Mouse (Mus musculus) inflammation-experienced regulatory T-cells, adult 6 months (primary cell): ENCODE data around the gene Slc39a13. TPM values are rescaled to one million over a fixed set of nuclear protein-coding genes. Genes with fewer than 3 reads are reported as not detected.

Source experiments
- ATAC-seq: one replicate; pipeline ENCODE4 v1.8.0; 2017
- polyA plus RNA-seq, 3 experiments: library from polyadenylated mRNA; unstranded; fragments of 100-300 nt; shearing (Covaris generic); gene quantifications; one replicate each; pipeline ENCODE4 v1.2.1; 2017

Slc39a13 gene
- polyA plus RNA-seq, 3 experiments from 2014 or later = 18.5 to 28.5 (median 23.3) TPM

DNA sequence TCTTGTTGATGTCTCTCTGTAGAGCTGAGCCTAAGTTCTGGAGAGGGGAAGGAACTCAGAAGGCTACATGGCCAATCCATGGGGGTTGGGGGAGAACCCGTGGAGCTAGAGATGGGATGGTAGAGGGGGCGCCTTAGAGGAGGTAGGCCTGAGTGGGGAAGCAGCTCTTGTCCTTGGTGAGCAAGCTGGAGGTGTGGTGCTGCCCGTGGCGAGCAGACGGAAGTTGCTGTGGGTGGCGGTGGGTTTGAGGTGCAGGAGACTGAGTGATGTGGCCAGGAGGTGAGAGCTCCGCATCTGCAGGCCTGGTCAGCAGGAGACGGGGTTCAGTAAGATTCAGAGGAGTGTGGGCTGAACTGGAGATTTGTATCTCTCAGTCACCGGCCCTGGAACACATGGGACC, 17.2 kb upstream of the Slc39a13 start:
- no peak for ATAC-seq

DNA sequence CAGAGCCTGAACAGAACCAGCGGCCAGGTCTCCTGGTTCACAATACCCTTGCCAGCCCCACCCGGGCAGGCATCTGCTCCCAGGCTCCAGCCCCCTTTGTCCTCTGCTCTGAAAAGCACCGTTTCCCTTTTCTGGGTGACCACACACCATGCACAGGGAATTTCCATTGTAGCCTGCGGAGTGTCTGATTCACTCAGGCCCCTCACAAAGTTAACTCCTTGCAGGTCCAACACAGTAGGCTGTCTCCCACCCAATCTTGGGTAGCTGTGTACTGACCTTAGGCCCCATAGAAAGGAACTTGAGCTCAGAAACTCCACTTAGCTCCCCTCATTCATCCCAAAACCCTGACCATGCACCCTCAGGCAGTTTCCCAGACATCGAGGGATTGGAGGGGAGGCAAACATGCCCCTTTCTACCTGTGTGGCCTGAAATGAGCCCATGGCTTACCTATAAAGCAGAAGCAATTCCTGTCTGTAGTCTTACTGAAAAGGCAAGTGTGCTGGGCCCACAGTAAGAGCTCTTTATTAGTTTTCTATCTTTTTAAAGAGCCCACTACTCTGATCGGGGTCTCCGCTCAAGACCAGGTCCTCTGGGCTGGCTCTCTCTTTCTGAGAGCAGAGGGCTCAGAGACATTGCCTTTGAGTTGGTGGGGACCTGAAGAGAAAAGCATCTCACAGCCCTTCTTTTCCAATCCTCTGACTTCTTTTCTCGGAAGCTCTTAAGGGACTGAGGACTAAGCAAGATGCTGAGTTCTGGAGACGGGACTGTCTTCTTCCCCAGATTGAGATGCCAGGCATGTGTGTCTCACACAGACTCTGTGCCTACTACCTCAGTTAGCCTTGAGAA, 16.4 kb upstream of the Slc39a13 start:
- no peak for ATAC-seq

DNA sequence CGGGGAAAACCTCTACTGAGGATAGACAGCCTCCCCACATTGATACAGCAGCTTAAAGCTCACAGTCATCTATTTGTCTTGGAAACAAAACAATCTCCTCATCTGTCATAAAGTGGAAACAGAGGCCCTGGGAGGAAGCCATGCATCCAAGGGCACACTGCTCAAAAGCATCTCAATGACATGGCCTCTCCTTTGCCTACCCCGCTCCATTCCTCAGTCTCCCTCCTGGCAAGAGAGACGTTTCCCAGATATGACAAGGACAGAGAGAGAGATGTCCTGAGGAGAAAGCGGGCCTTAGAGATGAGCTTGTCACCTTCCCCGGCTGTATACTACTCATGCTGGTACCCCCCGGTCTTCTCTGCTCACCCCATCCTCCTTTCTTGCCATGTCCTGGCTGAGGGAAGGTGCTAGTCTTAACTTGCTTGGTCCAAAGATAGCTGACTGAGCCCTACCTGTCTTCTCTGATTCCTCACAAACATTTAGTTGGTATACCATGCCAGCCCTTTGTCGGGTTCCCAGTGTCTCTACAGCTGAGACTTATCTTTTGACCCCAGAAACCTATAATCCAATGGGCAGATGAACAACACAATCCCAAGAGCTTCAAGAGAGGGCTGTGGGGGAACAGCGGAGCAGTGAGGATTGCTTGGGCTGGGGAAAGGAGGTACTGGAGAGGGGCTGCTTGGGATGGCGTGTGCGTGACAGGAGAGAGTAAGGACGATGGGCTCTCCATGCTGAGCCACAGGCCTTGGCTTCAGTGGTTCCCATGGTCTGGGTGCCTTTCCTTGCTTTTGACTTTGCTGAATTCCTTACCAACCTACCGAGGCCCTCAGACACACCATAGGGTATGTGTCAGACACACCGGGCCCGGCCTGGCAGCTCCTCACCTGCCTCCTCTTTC, 15.5 kb upstream of the Slc39a13 start:
- no peak for ATAC-seq

DNA sequence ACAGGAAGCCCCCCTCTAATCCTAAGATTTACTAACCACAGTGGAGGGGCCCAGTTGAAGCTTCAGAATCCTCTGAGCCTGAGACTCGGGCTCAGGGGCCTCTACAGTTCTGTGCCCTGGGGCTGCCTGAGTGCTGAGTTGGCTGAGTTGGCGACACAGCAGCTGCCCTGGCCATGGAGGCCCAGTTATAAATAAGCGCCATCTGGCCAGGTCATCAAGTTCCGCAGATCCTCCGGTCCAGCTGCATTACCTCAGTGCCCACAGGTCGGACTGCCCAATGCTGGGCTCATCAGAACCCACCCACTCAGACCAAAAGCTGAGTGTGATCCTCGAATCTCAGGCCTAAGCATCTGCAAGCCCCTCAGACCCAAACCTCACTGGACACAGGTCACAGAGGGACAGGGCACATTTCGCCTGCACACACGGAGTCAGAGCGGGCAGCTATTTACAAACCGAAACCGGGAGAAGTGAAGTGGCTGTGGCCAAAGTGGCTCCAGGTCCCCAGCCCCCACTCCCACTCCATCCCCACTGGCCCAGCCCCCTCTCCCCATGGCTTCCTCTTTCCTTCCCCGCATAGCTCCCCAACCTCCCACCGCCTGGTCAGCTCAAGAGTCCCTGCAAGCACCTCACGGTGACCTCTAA, 14.1 kb upstream of the Slc39a13 start:
- no peak for ATAC-seq

DNA sequence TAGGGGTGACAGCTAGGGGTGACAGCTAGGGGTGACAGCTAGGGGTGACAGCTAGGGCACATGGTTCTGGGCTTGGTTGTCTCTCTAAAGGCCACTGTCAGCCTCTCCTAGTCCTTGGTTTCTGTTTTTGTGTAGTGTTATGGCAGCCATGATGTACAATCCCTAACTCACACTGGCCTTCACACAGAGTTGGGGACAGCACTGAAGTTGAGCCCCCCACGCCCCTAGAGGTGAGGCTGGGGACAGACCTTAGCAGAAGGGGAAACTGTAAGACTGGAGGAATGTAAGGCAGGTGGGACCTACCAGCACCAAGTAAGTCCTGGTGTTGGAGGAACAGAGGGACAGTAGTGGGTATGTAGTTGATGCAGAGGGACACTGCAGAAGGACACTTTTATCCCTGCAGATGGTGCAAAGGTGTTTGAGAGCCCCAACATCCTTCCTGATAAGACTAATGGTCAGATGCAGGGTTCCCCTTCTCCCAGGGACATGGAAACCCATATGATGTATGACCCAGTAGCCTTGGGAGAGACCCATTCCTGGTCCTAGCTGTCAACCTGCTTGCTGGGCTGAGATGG, 13.2 kb upstream of the Slc39a13 start:
- ATAC-seq = no peak

DNA sequence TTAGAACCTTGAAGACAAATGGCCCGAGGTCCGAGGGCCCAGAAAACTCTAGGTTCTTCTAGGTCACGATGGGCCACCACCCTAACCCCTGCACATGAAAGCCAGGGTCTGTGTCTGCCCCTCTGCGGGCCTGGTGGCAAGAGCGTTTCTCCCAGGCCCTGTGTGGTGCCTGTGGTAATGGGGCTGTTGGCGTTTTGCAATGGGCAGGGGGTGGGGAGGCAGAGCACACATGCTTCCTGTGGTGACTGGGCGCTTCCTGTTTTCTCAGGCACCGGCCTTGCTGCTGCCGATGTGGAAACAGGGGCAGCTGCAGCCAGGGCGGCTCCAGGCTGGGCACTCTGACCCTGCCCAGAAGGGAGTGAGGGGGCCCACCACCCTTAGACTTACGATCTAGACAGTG, 12.6 kb upstream of the Slc39a13 start:
- peak; percentile 78 for ATAC-seq

DNA sequence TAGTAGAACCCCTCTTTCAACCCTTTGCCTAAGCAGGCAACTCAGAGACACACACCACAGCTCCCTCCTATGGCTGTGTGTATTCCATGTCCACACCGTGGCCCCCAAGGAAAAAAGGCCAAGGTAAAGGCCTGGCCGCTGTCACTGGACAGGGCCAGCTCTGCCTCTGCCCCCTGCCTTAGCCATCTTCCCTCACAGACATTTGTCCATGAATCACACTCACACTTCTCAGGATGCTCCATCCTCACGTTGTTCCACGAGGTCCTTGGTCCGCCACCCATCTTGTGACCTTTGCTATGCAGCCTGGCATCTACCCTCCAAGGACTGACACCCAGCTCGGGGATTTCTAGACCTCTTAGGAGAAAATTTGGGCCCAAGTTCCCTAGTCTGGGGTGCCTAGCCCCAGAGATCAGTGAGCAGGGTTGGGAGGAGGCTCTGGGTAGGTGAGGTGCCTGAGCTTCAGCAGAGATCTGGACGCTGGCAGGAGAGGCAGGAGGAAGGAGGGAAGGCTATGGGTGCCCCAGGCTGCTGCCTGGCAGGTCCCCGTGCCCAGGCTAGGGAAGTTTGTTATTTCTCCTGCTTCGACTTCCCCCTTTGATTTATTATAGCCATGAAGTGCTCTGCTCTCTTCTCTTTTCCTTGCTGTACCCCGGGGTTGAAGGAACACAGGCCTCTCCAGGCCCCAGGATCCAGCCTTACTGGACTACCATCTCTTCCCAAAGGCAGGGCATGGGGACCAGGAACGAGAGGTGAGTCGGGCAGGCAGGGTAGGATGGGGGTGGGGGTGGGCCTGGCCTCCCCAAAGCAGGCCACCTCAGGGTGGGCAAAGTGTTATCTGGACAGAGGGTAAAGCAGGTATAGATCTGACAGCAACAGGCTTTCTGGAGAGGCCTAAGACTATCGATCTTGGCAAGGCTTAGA, 11.8 kb upstream of the Slc39a13 start, which contains the start of gene Spi1:
Gene Spi1 (plus strand): TSS at position 616 of the 921 bp plus-strand sequence.
- ATAC-seq = no peak

DNA sequence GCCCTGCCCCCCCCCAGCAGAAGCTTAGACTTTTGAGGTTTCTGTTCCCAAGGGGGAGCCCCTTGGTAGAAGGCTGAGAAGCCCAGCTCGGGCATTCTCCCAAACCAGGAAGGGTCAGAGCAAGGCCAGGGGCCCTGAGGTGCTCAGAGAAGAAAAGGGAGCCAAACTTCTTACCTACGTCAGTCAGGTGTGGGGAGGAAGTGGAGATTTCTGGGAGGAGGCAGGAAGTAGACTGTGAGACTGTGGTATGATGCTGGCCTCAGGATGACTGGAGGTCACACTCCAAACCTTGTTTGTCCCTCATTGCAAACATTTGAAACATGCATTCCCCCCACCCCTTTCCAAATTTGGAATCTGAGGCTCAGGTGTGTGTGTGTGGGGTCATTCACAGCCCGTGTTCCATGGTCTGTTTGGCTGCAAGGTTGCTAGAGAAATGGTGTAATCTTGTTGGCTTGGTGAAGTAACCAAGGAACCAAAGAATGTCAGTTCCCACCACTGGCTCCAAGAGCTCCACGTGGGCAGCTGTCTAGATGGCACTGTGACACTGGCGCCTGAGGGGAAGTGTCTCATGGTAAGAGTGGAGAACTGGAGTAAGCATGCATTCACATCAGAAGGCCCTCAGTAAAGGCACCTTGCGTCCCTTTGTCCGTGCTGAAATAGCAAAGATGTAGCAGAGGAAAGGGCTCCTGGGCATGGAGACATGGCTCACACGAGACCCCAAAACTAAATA, 10.7 kb upstream of the Slc39a13 start:
- peak; percentile 76 for ATAC-seq

DNA sequence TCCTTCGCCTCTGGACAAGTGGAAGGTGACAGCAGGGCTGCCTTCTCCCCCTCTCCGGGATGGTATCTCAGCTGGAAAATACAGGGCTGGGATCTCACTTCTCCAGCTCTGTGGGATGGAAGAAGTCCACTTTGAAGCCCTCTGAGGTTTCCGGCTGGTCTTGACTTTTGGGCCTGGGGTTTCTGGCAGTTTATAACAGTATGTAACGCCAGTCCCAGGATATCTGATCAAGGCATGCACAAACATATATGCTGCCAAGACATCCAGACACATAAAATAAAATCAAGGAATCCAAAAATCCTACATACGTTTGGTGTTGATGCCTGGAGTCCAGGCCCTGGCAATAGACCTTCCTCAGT, 8.8 kb upstream of the Slc39a13 start:
- ATAC-seq = no peak

DNA sequence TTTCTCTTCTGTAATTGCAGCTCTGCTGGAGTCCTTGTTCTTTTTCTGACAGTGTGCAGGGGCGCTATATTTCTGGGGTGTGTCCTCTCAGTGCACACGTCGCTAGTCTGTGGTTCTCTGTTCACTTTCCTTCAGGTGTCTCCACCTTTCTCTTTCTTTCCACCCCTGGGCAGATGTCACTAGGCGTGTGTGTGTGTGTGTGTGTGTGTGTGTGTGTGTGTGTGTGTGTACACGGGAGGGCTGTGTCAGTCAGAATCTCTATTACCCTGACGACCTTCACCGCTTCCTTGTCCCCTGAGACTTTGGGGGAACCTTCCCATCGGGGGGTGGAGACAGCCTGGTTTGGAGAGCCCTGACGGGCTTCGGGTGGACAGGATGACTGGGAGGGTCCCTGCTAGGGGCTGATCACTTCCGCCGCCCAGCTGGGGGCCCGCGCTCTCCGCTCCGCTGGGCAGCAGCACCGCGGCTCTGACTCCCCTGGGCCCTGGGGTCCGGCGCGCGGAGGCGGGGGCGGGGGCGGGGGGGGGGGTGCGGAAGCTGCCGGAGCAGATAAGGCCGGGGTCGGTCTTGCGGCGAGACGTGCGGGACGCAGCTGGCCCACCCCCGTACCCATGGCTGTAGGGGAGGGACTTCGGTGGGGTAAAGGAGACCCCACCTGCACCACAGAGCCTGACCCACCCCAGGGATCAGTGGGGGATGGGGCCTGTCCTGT, 8.3 kb upstream of the Slc39a13 start:
- peak; percentile 27 for ATAC-seq

DNA sequence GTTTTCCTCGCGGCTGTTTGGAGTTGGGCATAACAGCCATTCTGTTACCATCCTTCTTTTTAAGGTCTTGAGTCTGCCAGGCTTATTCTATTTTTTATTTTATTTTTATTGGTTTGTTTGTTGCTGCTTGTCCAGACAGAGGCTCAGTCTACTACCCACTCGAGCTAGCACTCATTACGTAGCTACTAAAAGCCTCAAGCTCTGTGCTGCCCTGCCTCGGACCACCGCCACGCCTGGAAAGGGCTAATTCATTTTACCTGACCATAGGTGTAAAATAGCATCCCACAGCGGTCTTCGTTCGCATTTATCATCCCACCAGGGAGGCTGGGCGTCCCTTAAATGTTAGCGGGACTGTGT, 7.7 kb upstream of the Slc39a13 start:
- ATAC-seq = no peak

DNA sequence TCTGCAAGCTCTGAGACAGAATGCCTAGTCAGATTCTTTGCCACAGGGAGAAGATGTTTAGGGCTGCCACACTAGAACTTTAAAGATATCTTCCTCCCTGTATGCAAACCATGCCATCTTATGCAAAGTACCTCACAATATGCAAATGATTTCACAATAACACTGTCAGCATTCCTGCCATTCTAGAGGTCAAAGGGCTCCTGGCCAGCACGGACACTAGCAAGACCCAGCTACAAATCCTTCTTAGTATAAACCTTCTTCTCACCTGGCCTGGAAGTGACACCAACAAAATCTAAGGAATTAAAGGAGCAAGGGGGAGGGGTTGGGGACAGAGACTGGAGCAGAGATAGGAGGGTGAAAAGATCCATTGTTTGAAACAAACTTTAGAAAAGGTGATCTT, 1.9 kb upstream of the Slc39a13 start:
- no peak for ATAC-seq

DNA sequence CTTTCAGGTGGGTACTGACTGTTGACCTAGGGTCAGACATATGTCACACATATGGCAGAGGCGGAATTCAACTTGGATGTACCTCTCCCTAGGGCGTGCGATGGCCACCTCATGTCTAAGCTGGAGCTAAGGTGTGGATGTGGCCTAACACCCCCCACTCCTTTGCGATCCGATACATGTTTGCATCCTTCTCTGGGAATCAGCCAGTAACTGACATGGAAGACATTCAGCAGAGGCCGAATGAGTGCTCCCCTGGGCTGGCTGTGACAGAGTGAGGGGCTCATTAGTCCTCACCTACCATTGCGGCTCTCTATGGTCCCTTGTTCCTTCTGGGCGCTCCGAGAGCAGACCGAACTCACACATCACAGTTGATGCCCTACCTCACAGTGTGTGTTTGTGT, 842 bp upstream of the Slc39a13 start:
- ATAC-seq = no peak

DNA sequence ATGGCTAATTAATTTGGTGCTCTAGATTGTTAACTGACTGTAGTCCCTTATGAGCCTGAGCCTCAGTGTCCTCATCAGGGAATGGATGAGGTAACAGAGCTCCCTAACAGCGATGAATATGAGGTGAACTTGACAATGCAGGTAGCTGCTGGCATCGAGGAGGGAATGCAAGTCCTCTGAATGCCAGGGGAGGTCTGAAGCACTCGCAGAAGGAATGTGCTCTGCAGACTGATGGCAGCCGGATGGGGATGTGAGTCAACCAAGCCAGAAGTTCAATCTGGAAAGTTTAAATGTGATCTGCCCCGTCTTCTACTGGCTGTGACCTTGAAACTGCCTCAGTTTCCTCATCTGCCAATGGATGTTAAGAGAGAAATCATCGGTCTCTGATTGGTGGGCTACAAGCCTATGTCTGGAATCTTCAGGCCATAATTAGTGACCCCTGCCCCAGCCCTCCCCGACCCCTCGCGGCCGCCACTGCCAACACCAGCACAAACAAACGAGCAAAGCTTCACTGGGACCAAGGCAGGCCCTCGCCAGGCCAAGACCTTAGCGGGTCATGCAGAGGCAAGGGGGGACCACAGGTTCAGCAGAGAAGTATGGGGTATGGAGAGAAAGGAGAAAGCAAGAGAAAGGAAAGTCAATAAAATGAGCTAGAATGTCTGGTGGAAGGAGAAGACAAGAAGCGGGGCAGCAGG, 764 bp downstream of the Slc39a13 start:
- ATAC-seq = no peak

DNA sequence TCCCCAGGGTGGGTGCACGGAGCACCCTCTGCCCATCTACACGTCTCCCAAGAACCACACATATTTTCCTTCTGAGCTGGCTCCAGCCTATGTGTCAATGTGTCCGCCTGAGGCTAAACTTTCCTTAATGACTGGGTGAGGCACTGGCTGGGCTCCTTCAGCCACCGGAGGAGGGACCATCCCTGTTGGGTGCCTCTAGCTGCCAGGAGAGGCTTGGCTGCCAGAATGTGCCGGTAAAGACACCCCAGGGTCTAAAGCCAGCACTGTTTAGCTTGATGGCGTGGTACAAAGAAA, 1.4 kb downstream of the Slc39a13 start:
- ATAC-seq = no peak

DNA sequence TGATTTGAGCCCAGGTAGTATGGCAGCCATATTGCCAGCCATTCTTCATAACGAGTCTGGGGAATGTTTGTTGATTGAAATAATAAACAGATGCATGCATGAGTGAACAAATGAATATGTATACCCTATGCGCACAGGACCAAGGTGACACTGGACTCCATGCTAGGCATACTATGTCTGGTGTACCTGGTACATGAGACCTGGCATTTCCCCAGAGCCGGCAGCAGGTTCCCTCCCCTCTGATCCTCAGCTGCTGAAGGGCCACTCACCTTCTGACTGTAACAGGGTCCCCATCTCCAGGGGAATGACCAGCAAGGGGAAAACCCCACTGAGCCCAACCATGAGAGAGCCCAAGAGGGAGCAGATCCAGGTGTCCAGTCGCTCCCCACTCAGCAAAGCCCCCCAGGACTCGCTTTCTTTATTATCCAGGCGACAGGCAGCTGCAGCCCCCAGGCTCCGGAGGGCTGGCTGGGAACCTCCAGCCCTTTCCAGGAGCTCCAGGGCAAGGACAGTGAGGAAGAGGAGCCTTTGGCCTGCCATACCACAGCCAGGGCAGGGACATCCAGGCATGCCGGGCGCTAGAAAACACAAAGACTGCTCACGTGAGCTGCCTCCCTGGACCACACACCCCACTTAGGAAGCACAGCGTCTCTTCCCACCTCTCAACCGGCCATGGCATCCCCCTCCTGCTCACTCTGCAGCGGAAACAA, 1.9 kb downstream of the Slc39a13 start:
- no peak for ATAC-seq

DNA sequence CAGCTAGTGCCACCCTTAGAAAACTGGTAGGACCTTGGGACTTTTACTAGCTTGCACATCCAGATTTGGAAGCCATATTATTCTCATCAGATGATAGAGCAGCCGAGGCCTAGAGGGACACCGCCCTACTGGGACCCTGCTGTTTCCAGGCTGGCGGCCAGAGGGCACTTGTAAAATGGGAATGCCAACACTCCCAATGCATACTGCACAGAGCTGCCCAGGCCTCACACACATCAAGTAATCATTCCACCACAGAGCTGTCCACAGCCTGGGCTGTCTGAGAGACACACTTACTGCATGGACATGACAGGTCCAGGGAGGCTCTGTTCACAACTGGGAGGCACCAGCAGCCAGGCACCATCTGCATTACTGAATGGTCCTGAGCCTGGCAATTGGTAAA, 3.8 kb downstream of the Slc39a13 start:
- ATAC-seq = no peak

DNA sequence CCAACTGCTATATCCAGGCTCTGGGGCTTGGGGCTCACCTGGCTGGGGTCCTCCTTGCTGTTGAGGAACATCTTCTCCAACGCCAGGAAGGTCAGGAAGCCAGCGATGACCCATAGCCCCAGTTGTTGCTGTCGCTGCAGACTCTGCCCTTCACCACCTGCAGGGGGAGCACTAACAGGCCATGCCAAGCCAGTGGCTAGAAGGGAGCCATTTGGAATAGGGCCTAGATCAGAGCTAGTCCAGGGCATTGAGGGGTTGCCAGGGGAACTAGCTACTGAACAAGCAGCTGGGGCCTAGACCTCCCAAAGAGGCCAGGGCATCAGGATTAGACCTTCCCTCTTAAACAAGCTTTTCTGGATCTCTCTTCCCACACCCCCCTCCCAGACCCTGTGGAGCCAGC, 4.7 kb downstream of the Slc39a13 start:
- ATAC-seq = no peak

DNA sequence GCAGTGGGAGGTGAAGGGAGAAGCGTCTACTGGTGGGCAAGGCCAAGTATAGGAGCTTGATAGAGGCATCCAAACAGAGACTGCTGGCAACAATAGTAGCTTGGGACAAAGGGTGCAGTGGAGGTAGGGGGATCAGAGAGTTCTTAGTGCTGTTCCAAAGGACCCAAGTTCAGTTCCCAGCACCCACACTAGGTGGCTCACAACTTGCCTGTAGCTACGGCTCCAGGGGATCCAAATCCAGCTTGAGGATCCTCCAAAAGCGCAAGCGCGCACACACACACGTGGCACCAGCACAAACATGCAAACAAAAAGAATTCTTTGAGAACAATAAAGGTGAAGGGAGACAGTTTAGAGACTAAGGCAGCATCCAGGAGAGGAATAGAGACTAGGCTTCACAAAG, 6.0 kb downstream of the Slc39a13 start:
- ATAC-seq = no peak
